Mouse (Mus musculus): Measurements from ENCODE around the gene Fam162a.

DNA sequence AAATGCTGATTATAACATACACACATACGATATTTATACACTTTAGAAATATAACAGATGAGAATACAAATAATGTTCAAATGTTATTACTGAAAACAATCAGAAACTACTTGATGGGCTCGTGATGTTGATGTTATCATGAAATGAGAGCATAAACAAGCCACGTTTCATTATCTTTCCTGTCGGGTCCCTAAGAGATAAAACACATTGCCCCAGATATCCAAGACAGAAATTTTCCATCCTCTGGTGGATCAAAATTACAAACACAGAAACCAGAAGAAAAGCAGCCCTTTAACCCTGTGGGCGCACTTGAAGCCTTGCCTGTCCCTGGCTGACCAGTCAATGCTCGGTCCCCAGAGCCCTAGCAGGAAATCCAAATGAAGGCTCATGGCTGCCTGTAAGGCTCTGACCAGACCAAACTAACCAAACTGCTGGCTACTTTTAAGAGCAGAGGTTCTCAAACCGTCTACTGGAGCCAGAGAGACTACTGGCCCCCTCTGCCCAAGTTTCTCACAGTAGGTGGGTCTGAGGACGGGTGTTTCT, 13.4 kb downstream of the Fam162a start:
- TF ChIP-seq CTCF (conservative IDR thresholded peaks at IDR 0.05; ENCODE audit: insufficient read depth, insufficient read length, low read depth, low read length): no peak
- TF ChIP-seq POLR2A (IDR thresholded peaks at IDR 0.05; ENCODE audit: low read depth, low read length): no peak
